Mouse (Mus musculus): ENCODE results near the gene Ndufaf2.

The Ndufaf2 gene

DNA sequence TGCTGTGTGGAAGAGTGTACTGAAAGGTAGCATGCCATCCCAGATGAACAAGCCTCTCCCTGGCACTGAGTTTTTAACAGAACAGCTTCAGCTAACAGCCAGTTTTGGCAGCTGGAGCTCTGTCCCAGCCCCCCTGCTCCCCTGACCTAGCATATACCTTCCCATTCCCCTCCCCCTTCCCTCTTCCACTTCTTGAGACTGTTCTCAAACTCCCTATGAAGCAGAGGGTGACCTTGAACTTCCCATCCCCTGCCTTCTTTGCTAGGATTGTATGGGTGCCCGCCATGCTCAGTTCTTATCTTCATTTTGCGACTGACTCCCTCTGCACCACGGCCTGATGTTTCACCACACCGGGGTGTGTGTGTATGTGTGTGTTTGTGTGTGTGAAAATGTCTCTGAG lies 195.7 kb downstream of the Ndufaf2 start:
- no peak for DNase-seq (ENCODE audit: low read depth, low spot score)

DNA sequence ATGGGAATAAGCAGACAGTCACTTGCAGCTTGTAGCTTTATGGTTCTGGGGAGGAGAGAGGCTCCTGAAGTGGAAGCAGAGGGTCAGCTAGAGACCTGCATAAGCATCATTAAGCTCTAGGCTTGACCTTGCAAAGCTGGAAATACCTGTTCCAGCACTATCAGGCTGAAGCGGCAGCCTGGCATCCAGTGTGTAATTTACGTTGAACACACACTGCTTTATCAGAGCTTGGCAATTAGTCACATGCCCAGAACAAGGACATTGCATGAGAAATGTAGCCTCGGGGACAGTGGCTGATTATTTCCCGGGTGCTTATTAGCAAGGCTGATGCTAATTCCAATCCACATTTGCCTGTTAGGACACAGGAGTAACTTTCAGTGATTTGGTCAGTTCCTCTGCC lies 196.5 kb downstream of the Ndufaf2 start:
- DNase-seq (ENCODE audit: low read depth, low spot score): no peak

GRCm38 (mm10) chr13:107961501-107961900 lies 196.9 kb downstream of the Ndufaf2 start:
- no peak for DNase-seq (ENCODE audit: low read depth, low spot score)

GRCm38 (mm10) chr13:107960549-107960948 lies 197.9 kb downstream of the Ndufaf2 start:
- no peak for DNase-seq (ENCODE audit: low read depth, low spot score)

- no peak for DNase-seq (ENCODE audit: low read depth, low spot score)
Observed at GRCm38 (mm10) chr13:107959891-107960290, 198.5 kb downstream of the Ndufaf2 start.

DNA sequence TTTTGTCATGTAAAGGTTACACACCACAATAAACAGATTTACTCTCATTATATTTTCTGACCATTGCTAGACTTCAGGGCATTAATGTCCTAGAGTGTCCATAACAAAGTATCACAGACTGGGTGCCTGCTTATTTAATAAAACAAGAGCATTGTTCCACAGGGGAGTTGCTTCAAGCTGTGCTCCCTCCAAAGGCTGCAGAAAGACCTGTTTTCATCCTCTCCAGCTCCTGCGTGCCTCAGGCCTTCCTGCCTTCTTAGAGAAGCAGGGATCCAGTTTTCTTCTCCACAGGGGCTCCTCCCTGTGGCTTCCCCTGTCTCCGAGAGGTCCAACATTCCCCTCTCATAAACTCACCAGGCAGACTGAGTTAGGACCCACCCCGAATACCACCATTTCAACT lies 202.2 kb downstream of the Ndufaf2 start:
- DNase-seq (ENCODE audit: low read depth, low spot score): no peak

DNA sequence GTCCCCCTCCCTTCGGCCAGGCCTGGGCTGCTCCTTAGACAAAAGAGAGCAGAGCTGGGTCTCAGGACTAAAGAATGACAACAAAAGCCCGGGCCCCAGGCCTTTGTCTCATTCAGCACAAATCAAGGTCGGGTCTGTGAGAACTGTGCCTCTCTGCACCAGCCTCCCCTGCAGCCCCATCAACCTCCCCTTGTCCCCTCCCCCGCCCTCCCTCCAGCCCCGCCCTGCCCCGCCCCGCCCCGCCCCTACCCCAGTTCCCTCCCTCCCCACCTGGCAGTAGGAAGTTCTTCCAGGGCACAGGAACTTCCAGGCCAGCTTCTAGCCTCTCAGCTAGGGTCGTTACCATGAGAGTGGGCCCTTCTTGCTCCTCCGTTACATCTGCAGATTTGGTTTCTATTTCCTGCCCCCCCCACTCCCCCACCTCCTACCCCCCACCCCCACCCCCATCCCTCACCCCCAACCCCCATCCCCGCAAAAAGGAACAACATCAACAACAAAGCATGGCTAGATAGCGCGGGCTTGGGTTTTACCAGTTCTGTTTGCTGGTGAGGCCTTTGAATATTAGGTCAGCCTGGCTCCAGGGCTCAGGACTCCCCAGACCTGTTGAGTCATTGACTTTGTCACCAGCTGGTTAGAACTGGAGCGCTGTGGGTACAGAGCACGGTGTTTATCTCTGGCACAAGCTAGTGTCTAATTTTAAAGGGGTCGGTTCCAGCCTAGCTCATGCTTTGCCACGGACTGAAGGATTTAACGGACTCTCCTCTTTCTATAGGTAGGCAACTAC lies 202.9 kb downstream of the Ndufaf2 start:
- DNase-seq (ENCODE audit: low read depth, low spot score): peak; percentile 32

GRCm38 (mm10) chr13:107954445-107955261 lies 203.8 kb downstream of the Ndufaf2 start:
- no peak for DNase-seq (ENCODE audit: low read depth, low spot score)

DNA sequence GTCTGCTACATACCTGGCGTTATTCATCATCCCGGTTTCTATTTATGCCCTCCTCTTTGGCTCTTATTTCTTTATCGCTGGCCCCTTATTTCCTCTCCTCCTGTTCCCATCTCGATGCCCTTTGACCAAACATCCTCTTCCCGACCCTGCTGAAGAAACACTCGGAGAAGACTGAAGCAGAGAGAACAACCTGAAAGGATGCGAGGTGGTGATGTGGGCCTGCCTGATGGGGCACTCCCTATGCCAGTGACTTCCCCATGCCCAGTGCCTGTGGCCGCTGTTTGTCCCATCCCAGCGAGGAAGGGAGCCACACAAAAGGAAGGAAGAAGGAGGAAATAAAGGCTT lies 204.4 kb downstream of the Ndufaf2 start:
- DNase-seq (ENCODE audit: low read depth, low spot score): no peak
